Mouse (Mus musculus): ENCODE data around the gene Gm20509.

DNA sequence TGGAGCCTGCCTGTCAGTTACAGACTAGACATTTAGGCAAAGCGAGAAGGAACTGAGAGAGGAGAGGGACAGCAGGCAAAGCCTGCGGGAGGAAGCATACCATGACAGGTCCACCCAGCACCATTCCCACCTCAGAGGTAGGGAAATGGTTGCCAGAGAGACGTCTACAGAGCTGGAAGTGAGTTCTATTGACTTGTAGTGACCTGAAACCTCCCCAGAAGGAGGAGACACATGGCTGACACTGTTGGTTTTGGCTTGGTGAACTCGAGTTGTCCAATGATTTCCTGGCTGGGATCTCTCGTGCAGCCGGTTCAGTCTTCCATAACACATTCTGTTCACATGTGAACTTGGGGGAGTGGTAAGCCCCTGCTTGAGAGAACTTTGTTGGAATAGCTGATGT, 18.3 kb upstream of the Gm20509 start:
- no peak for TF ChIP-seq EP300 (IDR thresholded peaks at IDR 0.05; ENCODE audit: insufficient read depth, low read depth, low read length)
- TF ChIP-seq CTCF (IDR thresholded peaks at IDR 0.05): no peak
